Mouse (Mus musculus) thymus, adult 2 months (tissue): ENCODE data around the gene Ric8b.

Source experiments
- CTCF ChIP-seq: fragments of 200-500 bp; IDR thresholded peaks from 2 replicates; pipeline ENCODE4 v1.5.1; 2012; ENCODE audit warnings: mild to moderate bottlenecking, control low read depth, low read length, moderate library complexity, borderline replicate concordance; ENCODE audit not compliant: control insufficient read depth, poor library complexity, insufficient read depth; ENCODE audit errors: extremely low read depth
- POLR2A ChIP-seq: fragments of 200-500 bp; IDR thresholded peaks from 2 replicates; pipeline ENCODE4 v1.6.1; 2012; ENCODE audit warnings: mild to moderate bottlenecking, low read length, control low read depth, moderate library complexity; ENCODE audit not compliant: control insufficient read depth, poor library complexity, insufficient read depth; ENCODE audit errors: extremely low read depth

DNA sequence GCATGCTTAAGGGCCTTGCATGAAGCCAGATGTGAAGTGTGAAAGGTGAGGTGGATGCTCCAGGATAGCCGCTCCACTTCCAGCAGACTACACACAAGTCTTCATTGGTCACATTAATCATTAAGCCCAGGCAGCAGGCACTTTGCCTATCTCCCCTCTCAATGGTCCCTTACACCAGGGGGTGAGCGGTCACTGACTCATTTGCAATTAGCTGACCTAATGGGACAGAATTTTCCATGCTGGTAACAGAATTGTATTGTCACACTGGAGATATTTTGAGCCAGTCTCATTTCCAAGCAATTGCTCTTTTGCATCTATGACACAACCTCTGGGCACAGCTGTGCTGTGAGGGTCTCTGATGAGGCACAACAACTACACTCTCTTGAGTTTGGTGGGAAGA lies 15.2 kb upstream of the Ric8b start:
- TF ChIP-seq CTCF, result no peak
- no peak for TF ChIP-seq POLR2A
